Mouse (Mus musculus) MEL (cell line): Measurements from ENCODE around the gene Rora. TPM values are rescaled to one million over a fixed set of nuclear protein-coding genes. Genes with fewer than 3 reads are reported as not detected.

Source experiments
- DNase-seq: peaks from one replicate; pipeline ENCODE4 v3.0.0; 2011; ENCODE audit warnings: low read depth, low spot score
- H3K27ac ChIP-seq: 2 replicates; pipeline ENCODE4 v1.5.1; 2012; ENCODE audit warnings: low read depth, mild to moderate bottlenecking, control low read depth, low read length, moderate library complexity; ENCODE audit not compliant: control insufficient read depth
- H3K27me3 ChIP-seq, 2 experiments: fragments of 150-350 bp in 1 of 2; sonication (generic) in 1 of 2; 2 replicates each; pipeline ENCODE4 v1.6.1; 2012; ENCODE audit warnings: low read length in 2 of 2, mild to moderate bottlenecking in 2 of 2, improper control_type of control experiment in 1 of 2, moderate library complexity in 1 of 2; ENCODE audit not compliant: insufficient read depth in 2 of 2, control insufficient read depth in 1 of 2
- H3K36me3 ChIP-seq, 2 experiments: 2 replicates each; pipeline ENCODE4 v1.6.1; 2012 to 2014; ENCODE audit warnings: low read length in 2 of 2, improper control_type of control experiment in 1 of 2, inconsistent platforms in 1 of 2, mild to moderate bottlenecking in 1 of 2; ENCODE audit not compliant: insufficient read depth in 2 of 2, control insufficient read depth in 1 of 2
- H3K4me1 ChIP-seq, 2 experiments: fragments of 150-350 bp in 1 of 2; sonication (generic) in 1 of 2; 2 replicates each; pipeline ENCODE4 v1.6.1; 2012; ENCODE audit warnings: low read length in 2 of 2, improper control_type of control experiment in 1 of 2, mild to moderate bottlenecking in 1 of 2; ENCODE audit not compliant: insufficient read depth in 2 of 2, control insufficient read depth in 1 of 2
- H3K4me3 ChIP-seq, 2 experiments: fragments of 150-350 bp in 1 of 2; sonication (generic) in 1 of 2; 2 replicates each; pipeline ENCODE4 v1.5.1; 2012; ENCODE audit warnings: low read depth in 2 of 2, low read length in 2 of 2, mild to moderate bottlenecking in 2 of 2, moderate library complexity in 2 of 2, control low read depth in 1 of 2, improper control_type of control experiment in 1 of 2; ENCODE audit not compliant: control insufficient read depth in 1 of 2, insufficient read depth in 1 of 2
- H3K79me2 ChIP-seq: 2 replicates; pipeline ENCODE4 v1.6.1; 2012; ENCODE audit warnings: mild to moderate bottlenecking, low read length, moderate library complexity; ENCODE audit not compliant: control insufficient read depth, poor library complexity, insufficient read depth
- H3K9ac ChIP-seq: 2 replicates; pipeline ENCODE4 v1.6.1; 2012; ENCODE audit warnings: low read depth, mild to moderate bottlenecking, control low read depth, low read length, moderate library complexity; ENCODE audit not compliant: control insufficient read depth, poor library complexity, severe bottlenecking
- H3K9me3 ChIP-seq: fragments of 150-350 bp; sonication (generic); replicated peaks from 2 replicates; pipeline ENCODE4 v1.6.1; 2012; ENCODE audit warnings: mild to moderate bottlenecking, low read length, improper control_type of control experiment, moderate library complexity; ENCODE audit not compliant: insufficient read depth
- ETS1 ChIP-seq: IDR thresholded peaks from 2 replicates; pipeline ENCODE4 v1.6.1; 2012; ENCODE audit warnings: low read depth, mild to moderate bottlenecking, inconsistent platforms, low read length, improper control_type of control experiment, moderate library complexity
- GABPA ChIP-seq: IDR thresholded peaks from 2 replicates; pipeline ENCODE4 v1.6.1; 2012; ENCODE audit warnings: low read depth, mild to moderate bottlenecking, inconsistent platforms, low read length, improper control_type of control experiment, moderate library complexity
- GATA1 ChIP-seq: IDR thresholded peaks from 2 replicates; pipeline ENCODE4 v1.6.1; 2011; ENCODE audit warnings: low read depth, low read length, improper control_type of control experiment
- MYB ChIP-seq: IDR thresholded peaks from 2 replicates; pipeline ENCODE4 v1.6.1; 2011; ENCODE audit warnings: mild to moderate bottlenecking, low read depth, low read length, improper control_type of control experiment
- POLR2AphosphoS5 ChIP-seq: IDR thresholded peaks from 2 replicates; pipeline ENCODE4 v1.6.1; 2012; ENCODE audit warnings: low read depth, borderline replicate concordance, mild to moderate bottlenecking, inconsistent platforms, low read length, moderate library complexity, mixed read lengths
- RCOR1 ChIP-seq: IDR thresholded peaks from 2 replicates; pipeline ENCODE4 v1.6.1; 2012; ENCODE audit warnings: low read depth, mild to moderate bottlenecking, inconsistent platforms, low read length, improper control_type of control experiment
- SIN3A ChIP-seq: IDR thresholded peaks from 2 replicates; pipeline ENCODE4 v1.6.1; 2012; ENCODE audit warnings: low read length, improper control_type of control experiment, inconsistent platforms
- UBTF ChIP-seq: IDR thresholded peaks from 2 replicates; pipeline ENCODE4 v1.6.1; 2012; ENCODE audit warnings: low read depth, mild to moderate bottlenecking, inconsistent platforms, low read length, improper control_type of control experiment, moderate library complexity, borderline replicate concordance; ENCODE audit not compliant: insufficient read depth
- ZKSCAN1 ChIP-seq: IDR thresholded peaks from 2 replicates; pipeline ENCODE4 v1.6.1; 2012; ENCODE audit warnings: low read depth, mild to moderate bottlenecking, inconsistent platforms, low read length, improper control_type of control experiment, moderate library complexity
- ZNF384 ChIP-seq: IDR thresholded peaks from 2 replicates; pipeline ENCODE4 v1.6.1; 2012; ENCODE audit warnings: low read depth, mild to moderate bottlenecking, inconsistent platforms, low read length, improper control_type of control experiment
- polyA plus RNA-seq, 2 experiments: library from polyadenylated mRNA; stranded (reverse) in 1 of 2; unstranded in 1 of 2; fragments of >175 nt in 1 of 2; fragments of >200 nt in 1 of 2; gene quantifications; 2 replicates each; pipeline versions ENCODE4 v1.2.1 to v1.2.4; 2012; ENCODE audit warnings: low replicate concordance in 2 of 2, low read depth in 1 of 2; ENCODE audit not compliant: insufficient read length in 2 of 2, insufficient read depth in 1 of 2, missing spikeins in 1 of 2
- total RNA-seq: library from RNA; depleted of rRNA; stranded (reverse); fragments of 300-350 nt; gene quantifications from 2 replicates; pipeline ENCODE4 v1.2.3, GENCODE M21; 2012

Rora gene
- total and polyA plus RNA-seq, 3 experiments, result not detected

DNA sequence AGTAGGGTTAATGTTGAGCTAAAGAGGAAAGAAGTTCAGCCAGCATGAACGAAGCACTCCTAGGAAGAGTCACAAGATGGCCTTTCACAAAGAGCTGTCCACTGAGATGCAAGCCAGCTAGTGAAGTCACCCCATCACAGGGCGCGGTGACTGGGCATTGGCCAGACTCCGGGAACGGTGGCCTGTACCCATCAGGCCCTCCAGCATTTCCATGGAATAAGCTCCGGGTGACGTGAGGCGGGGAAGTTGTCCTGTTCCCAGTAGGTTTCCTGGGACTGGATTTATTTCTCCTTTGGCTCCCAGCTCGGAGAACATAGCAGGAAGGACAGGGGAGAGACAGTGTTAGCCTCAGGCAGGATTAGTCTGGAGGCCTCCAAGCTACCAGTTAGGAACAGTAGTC, 481.0 kb downstream of the Rora start:
- Histone ChIP-seq H3K79me2 (no peaks in the 10 kb centered on the region), H3K9me3 (no peaks in the 10 kb centered on the region), H3K9ac (no peak overlapping the region), H3K36me3 (no peaks in the 10 kb centered on the region), H3K4me1 (no peaks in the 10 kb centered on the region), H3K27ac (no peak overlapping the region), H3K27me3 (no peaks in the 10 kb centered on the region), H3K4me3 (no peak overlapping the region)
- no peak for DNase-seq
- TF ChIP-seq ZNF384 (no peak), GATA1 (no peak)

DNA sequence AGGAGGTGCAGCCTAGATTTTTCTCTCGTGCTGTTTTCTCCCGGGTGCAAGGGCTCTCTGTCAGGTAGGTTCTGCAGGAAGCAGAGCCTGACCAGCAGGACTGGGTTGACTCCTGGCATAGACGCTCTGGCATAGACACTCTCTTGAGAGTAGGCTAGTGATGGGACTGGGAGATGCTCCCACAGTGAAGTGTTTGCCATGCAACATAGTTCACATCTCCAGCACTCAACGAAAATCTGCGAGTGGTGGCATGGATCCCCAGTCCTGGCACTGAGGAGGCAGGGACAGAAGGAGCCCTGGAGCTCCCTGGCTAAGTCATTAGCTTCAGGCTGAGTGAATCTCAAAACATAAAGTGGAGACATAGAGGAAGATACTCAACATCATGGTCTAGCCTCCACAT, 483.2 kb downstream of the Rora start:
- H3K4me1 ChIP-seq, result no peaks in the 10 kb centered on the region
- no peaks in the 10 kb centered on the region for H3K9me3 ChIP-seq
- no peak for DNase-seq
- TF ChIP-seq ZNF384, result no peak
- no peak for TF ChIP-seq ETS1
- no peak for TF ChIP-seq ZKSCAN1
- no peak for TF ChIP-seq UBTF
- TF ChIP-seq RCOR1, result no peak
- no peak for TF ChIP-seq GABPA
- TF ChIP-seq SIN3A, result no peak
- no peak overlapping the region for H3K27ac ChIP-seq
- no peaks in the 10 kb centered on the region for H3K79me2 ChIP-seq
- no peak overlapping the region for H3K9ac ChIP-seq
- no peak overlapping the region for H3K4me3 ChIP-seq
- no peaks in the 10 kb centered on the region for H3K36me3 ChIP-seq
- H3K27me3 ChIP-seq, result no peaks in the 10 kb centered on the region

DNA sequence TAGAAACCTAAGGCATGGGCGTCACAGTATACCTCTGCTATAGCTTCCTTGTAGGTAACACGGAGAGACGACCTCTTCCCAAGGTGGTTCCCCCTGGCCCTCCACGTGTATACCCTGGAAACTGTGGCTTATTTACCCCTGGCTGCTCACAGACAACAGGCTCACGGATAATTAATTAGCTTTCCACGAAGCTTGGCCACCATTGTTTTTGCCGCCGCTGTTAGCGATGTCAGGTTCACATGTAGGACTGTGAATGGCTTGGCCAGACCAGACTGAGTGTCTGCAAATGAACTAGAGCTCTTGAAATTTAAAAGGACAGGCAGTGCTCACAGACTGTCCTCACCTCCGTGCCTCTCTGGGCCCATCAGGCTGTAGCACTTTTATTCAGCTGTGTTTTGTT, 483.8 kb downstream of the Rora start:
- no peaks in the 10 kb centered on the region for H3K79me2 ChIP-seq
- no peaks in the 10 kb centered on the region for H3K27me3 ChIP-seq
- no peaks in the 10 kb centered on the region for H3K36me3 ChIP-seq
- no peak overlapping the region for H3K4me3 ChIP-seq
- no peak overlapping the region for H3K27ac ChIP-seq
- no peaks in the 10 kb centered on the region for H3K9me3 ChIP-seq
- no peak overlapping the region for H3K9ac ChIP-seq
- no peak for DNase-seq
- no peak for TF ChIP-seq ZNF384
- no peaks in the 10 kb centered on the region for H3K4me1 ChIP-seq

DNA sequence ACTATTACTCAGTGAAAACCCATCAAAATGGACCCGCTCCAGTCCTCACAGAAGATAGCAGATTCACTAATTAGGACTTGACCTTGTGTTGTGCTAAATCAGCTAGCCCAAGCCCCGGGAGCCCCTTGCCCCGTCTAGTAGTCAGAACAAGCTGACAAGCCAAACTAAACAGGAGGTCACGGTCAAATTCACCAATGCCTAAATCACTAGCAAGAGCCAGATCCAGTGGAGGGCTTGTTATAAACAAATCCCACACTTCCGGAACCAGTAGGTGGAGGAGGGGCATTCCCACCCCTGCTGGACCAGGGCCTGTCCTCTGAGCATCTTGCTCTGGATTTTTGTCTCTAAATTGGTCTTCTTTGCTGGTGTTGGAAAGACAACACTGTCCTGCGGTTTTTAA, 486.6 kb downstream of the Rora start:
- Histone ChIP-seq H3K9ac (no peak overlapping the region), H3K4me3 (no peak overlapping the region), H3K36me3 (no peaks in the 10 kb centered on the region), H3K27me3 (no peaks in the 10 kb centered on the region), H3K4me1 (no peaks in the 10 kb centered on the region), H3K9me3 (no peaks in the 10 kb centered on the region), H3K79me2 (no peaks in the 10 kb centered on the region), H3K27ac (no peak overlapping the region)
- TF ChIP-seq MYB, result no peak
- no peak for TF ChIP-seq POLR2AphosphoS5
- no peak for DNase-seq
